Mouse (Mus musculus) thymus, postnatal 25 days (tissue): Measurements from ENCODE around the gene Arhgap8.

ENCODE experiments used
- DNase-seq: peaks from one replicate; pipeline ENCODE4 v3.0.0; 2022

Gene Arhgap8

GRCm38 (mm10) chr15:84719791-84720190, at the start of gene Arhgap8:
TSS of gene Arhgap8 (plus strand) at chr15:84720052.
- DNase-seq: peak; percentile 9

- no peak for DNase-seq
These were observed 49.2 kb upstream of the Arhgap8 start for GRCm38 (mm10) chr15:84670657-84671055.

GRCm38 (mm10) chr15:84671401-84672307, 48.2 kb upstream of the Arhgap8 start:
- DNase-seq: peak; percentile 35

- no peak for DNase-seq
These were observed 47.6 kb upstream of the Arhgap8 start for GRCm38 (mm10) chr15:84672308-84672615.

GRCm38 (mm10) chr15:84672616-84673015, 47.2 kb upstream of the Arhgap8 start:
- DNase-seq: no peak

- DNase-seq: no peak
These were observed 45.4 kb upstream of the Arhgap8 start for GRCm38 (mm10) chr15:84674329-84675067.

GRCm38 (mm10) chr15:84675317-84675716, 44.5 kb upstream of the Arhgap8 start:
- DNase-seq: no peak

- DNase-seq: no peak
These were observed 41.9 kb upstream of the Arhgap8 start for GRCm38 (mm10) chr15:84677943-84678342.

GRCm38 (mm10) chr15:84679090-84679489, 40.8 kb upstream of the Arhgap8 start:
- peak; percentile 6 for DNase-seq

GRCm38 (mm10) chr15:84679794-84680193, 40.1 kb upstream of the Arhgap8 start:
- no peak for DNase-seq

- DNase-seq: peak; percentile 75
These were observed 39.1 kb upstream of the Arhgap8 start for GRCm38 (mm10) chr15:84680545-84681454.

- DNase-seq: peak; percentile 25
These were observed 38.2 kb upstream of the Arhgap8 start for GRCm38 (mm10) chr15:84681455-84682193.

GRCm38 (mm10) chr15:84682206-84682605, 37.6 kb upstream of the Arhgap8 start:
- no peak for DNase-seq

GRCm38 (mm10) chr15:84682821-84683220, 37.0 kb upstream of the Arhgap8 start:
- no peak for DNase-seq

GRCm38 (mm10) chr15:84684520-84684919, 35.3 kb upstream of the Arhgap8 start:
- no peak for DNase-seq

- peak; percentile 16 for DNase-seq
These were observed 34.4 kb upstream of the Arhgap8 start for GRCm38 (mm10) chr15:84685417-84685816.

GRCm38 (mm10) chr15:84687904-84688303, 31.9 kb upstream of the Arhgap8 start:
- no peak for DNase-seq

GRCm38 (mm10) chr15:84689356-84689755, 30.5 kb upstream of the Arhgap8 start:
- no peak for DNase-seq

GRCm38 (mm10) chr15:84691513-84691912, 28.3 kb upstream of the Arhgap8 start:
- DNase-seq: no peak

GRCm38 (mm10) chr15:84692645-84693044, 27.2 kb upstream of the Arhgap8 start:
- DNase-seq: no peak

- no peak for DNase-seq
These were observed 23.8 kb upstream of the Arhgap8 start for GRCm38 (mm10) chr15:84696021-84696420.

- DNase-seq: no peak
These were observed 22.2 kb upstream of the Arhgap8 start for GRCm38 (mm10) chr15:84697611-84698011.
